Mouse (Mus musculus) cortical plate, adult 2 months (tissue): ENCODE data around the gene Fam98b.

Experiments
- CTCF ChIP-seq: fragments of 200-500 bp; IDR thresholded peaks from 2 replicates; pipeline ENCODE4 v1.5.1; 2011; ENCODE audit warnings: mild to moderate bottlenecking, control low read depth, low read length; ENCODE audit not compliant: insufficient read depth; ENCODE audit errors: extremely low read depth
- POLR2A ChIP-seq: fragments of 200-500 bp; IDR thresholded peaks from 2 replicates; pipeline ENCODE4 v1.6.1; 2011; ENCODE audit warnings: mild to moderate bottlenecking, low read length, control low read depth; ENCODE audit not compliant: insufficient read depth; ENCODE audit errors: extremely low read depth

DNA sequence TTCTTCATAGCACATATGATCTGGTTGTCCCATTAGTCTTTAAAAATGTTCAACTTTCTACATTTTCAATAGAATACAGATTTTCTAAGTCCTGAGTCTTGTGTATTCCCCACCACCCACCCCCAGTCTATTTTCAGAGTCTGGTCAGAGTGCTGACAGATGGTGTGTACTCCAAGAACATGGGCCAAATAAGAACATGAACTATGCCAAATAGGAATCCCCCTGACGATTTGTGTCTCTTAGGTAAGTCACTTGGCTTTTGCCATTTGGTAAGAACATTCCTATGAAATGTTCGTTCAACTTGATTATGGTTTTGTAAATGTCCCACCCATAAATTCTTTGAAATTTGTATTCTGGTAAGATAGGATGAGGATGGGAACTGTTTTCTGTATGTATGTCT is 59.5 kb downstream of the Fam98b start:
- no peak for TF ChIP-seq POLR2A
- no peak for TF ChIP-seq CTCF
